Mouse (Mus musculus) kidney, embryonic 16.5 days (tissue): Measurements from ENCODE around the gene Antxr2. TPM values are rescaled to one million over a fixed set of nuclear protein-coding genes. Genes with fewer than 3 reads are reported as not detected.

Experiments used
- ATAC-seq: fragments of 200-750 bp; cut with Nextera tagmentation; 2 replicates; pipeline ENCODE4 v1.8.0; 2017; ENCODE audit warnings: moderate TSS enrichment; ENCODE audit not compliant: low FRiP score, low TSS enrichment
- H3K27ac ChIP-seq: fragments of 300-500 bp; sonication (generic); 2 replicates; pipeline ENCODE4 v1.5.1; 2014; ENCODE audit warnings: low read length
- H3K27me3 ChIP-seq: fragments of 300-500 bp; sonication (generic); 2 replicates; pipeline ENCODE4 v1.6.1; 2014; ENCODE audit warnings: low read length, control low read depth, mixed read lengths; ENCODE audit not compliant: insufficient read depth
- H3K36me3 ChIP-seq: fragments of 300-500 bp; sonication (generic); 2 replicates; pipeline ENCODE4 v1.6.1; 2014; ENCODE audit warnings: low read length, control low read depth, mixed read lengths; ENCODE audit not compliant: insufficient read depth
- H3K4me1 ChIP-seq: fragments of 300-500 bp; sonication (generic); 2 replicates; pipeline ENCODE4 v1.6.1; 2014; ENCODE audit warnings: low read length, control low read depth, mixed read lengths; ENCODE audit not compliant: insufficient read depth
- H3K4me2 ChIP-seq: fragments of 300-500 bp; sonication (generic); replicated peaks from 2 replicates; pipeline ENCODE4 v1.6.1; 2014; ENCODE audit warnings: low read depth, low read length
- H3K4me3 ChIP-seq: fragments of 300-500 bp; sonication (generic); 2 replicates; pipeline ENCODE4 v1.5.1; 2014; ENCODE audit warnings: mild to moderate bottlenecking, low read length
- H3K9ac ChIP-seq: fragments of 300-500 bp; sonication (generic); replicated peaks from 2 replicates; pipeline ENCODE4 v1.6.1; 2014; ENCODE audit warnings: low read length
- H3K9me3 ChIP-seq: fragments of 300-500 bp; sonication (generic); 2 replicates; pipeline ENCODE4 v1.6.1; 2016; ENCODE audit warnings: low read length, control low read depth
- WGBS: fragments of 180-500 bp; shearing (Covaris S2); extraction: QIAGEN DNeasy Blood & Tissue Kit; methylation state at CpG from one replicate; pipeline ENCODE4 v1.1.7; 2014; 5-methylcytosine and 5-hydroxymethylcytosine counted together
- polyA plus RNA-seq: library from polyadenylated mRNA; unstranded; fragments of >200 nt; fragmentation: Nextera tagmentation; extraction: Ambion mirVana; gene quantifications from 2 replicates; pipeline ENCODE4 v1.2.1, GENCODE M21; 2015

Gene Antxr2
- polyA plus RNA-seq = 16.8 and 21.9 TPM in 2 replicates

DNA sequence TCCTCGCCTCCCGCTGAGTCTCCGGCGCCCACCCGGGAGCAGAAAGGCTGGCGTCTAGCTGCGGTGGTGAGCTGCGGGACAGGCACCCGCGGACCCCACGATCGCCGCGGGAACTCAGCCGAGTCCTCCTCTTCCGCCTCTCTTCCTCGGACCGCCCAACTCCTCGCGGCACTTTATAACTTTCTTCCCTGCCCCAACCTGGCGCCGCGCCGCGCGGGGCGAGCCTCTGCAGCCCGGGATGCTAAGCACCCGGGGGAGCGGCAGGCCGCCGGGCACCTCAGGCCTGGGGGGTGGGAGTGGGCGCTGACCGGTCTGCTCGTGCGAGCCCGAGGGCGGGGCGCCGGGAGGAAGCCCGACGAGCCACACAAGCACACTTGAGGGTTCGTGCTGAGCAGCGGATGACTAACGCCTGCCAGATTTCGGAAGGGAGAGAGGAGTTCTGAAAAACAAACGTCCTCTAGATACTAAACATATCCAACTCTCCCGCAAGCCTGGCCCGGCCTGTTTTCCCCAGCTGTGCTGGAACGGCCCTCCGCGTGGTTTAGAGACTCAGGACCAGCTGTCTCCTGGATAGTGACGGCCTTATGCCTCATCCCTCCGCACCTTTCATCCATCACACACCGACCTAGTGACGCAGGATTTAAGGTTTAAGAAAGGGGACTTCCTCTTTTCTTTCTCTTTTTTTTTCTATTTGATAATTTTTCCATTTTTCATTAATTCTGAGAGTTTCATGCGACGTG, at the start of gene Antxr2:
Antxr2 (minus strand) TSS at position 142 of the 740 bp plus-strand sequence.
- ATAC-seq = peak; percentile 78
- H3K36me3 ChIP-seq = peaks cover 5% of the 10 kb centered on the region; the same call in 1 of the 2 replicates
- H3K4me1 ChIP-seq = peaks cover 28% of the 10 kb centered on the region
- no peaks in the 10 kb centered on the region for H3K27me3 ChIP-seq
- peak within 1 kb of the TSS; percentile 57 for H3K4me2 ChIP-seq
- 2% methylated on average over 58 of the region's 58 CpGs for WGBS
- no peaks in the 10 kb centered on the region for H3K9me3 ChIP-seq
- H3K4me3 ChIP-seq = peak within 1 kb of the TSS; percentile 90
- peak within 1 kb of the TSS; percentile 90 for H3K27ac ChIP-seq
- H3K9ac ChIP-seq = peak within 1 kb of the TSS; percentile 88

DNA sequence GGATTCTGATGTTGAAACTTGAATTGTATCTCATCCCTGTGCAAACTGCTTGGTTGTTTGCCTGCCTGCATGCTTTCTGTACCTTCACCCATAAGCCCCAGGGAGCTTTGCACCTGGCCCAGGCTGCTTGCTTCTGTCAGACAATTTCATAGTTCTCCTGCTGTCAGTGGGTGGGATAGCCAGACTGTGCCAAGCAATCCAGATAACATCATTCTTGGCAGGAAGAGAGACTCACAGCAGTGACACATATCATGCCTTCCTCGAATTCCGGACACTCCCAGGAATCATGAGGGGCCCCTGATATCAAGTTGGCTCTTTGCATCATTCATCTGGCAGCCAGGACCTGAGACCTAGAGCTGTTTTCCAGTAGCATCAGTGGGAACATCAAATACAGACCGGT, 45.8 kb upstream of the Antxr2 start:
- no peaks in the 10 kb centered on the region for H3K27me3 ChIP-seq
- no peak overlapping the region for H3K4me2 ChIP-seq
- H3K4me1 ChIP-seq = no peaks in the 10 kb centered on the region
- ATAC-seq = no peak
- H3K9ac ChIP-seq = no peak overlapping the region
- H3K4me3 ChIP-seq = no peak overlapping the region
- WGBS = 49% methylated on average over 3 of the region's 3 CpGs
- no peaks in the 10 kb centered on the region for H3K36me3 ChIP-seq
- no peak overlapping the region for H3K27ac ChIP-seq
- no peaks in the 10 kb centered on the region for H3K9me3 ChIP-seq

DNA sequence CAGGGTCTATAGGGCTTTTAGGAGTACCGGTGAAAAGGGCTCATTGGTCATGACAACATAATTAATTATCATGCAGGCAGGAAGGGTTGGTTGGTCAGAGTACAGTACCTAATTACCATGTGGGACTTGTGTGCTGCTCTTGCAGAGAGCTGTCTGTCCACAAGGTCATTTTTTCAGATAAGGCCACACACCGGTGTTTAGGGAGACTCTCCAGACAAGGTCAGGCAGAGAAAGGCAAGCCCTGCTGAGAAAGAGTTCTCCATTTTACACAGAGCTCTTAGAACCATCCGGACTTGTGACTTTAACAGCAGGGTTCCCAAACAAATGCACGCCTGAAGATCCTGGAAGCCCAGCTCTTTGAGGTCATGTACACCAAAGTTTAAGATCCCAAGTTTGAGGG, 38.3 kb upstream of the Antxr2 start:
- Histone ChIP-seq H3K27ac (no peak overlapping the region), H3K9me3 (no peaks in the 10 kb centered on the region), H3K27me3 (no peaks in the 10 kb centered on the region), H3K4me1 (no peaks in the 10 kb centered on the region), H3K36me3 (no peaks in the 10 kb centered on the region), H3K4me2 (no peak overlapping the region), H3K4me3 (no peak overlapping the region), H3K9ac (no peak overlapping the region)
- no peak for ATAC-seq
- 56% methylated on average over 4 of the region's 4 CpGs for WGBS

DNA sequence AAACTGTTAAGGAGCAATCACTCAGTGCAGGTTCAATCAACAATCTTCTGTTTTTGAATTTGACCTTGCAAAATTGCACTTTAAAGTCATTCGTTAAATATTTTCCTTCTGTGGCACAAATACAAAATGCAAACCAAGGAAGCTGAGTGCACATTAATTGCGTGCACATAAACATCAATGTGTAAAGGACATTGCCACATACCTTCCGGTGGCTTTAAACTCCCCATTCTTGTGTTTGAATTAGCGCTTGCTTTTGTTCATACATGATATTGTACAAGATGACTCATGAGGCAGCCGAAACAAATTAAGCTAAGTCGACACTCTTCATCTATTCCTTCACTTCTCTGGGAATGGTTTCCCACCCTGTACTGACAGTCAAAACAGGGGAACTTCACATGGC, 24.4 kb upstream of the Antxr2 start:
- Histone ChIP-seq H3K9ac (no peak overlapping the region), H3K27ac (no peak overlapping the region), H3K36me3 (no peaks in the 10 kb centered on the region), H3K4me3 (no peak overlapping the region), H3K4me2 (no peak overlapping the region), H3K4me1 (no peaks in the 10 kb centered on the region), H3K9me3 (no peaks in the 10 kb centered on the region), H3K27me3 (no peaks in the 10 kb centered on the region)
- no peak for ATAC-seq
- WGBS = 95% methylated on average over 6 of the region's 6 CpGs

DNA sequence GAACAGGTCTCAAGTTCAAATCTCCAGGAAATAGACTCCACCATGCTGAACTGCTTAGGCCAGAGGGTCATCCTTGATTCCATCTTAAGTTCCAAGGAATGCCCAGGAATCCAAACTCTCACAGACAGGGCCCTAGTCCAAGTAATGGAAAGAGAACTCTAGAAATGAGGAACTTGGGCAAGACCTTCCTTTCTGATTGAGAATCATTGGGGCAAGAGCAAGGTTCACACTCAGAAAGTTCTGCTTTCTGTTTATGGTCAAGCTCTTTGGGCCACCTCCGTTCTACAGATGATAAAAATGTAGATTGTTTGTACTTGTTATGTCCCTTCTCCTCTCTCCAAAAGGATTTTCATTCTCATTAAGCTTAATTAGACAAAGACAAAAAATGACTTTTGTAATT, 24.0 kb upstream of the Antxr2 start:
- H3K4me2 ChIP-seq = no peak overlapping the region
- no peak overlapping the region for H3K9ac ChIP-seq
- no peak for ATAC-seq
- H3K27me3 ChIP-seq = no peaks in the 10 kb centered on the region
- H3K36me3 ChIP-seq = no peaks in the 10 kb centered on the region
- H3K4me3 ChIP-seq = no peak overlapping the region
- WGBS = 100% methylated on average over 1 of the region's 1 CpGs
- no peak overlapping the region for H3K27ac ChIP-seq
- no peaks in the 10 kb centered on the region for H3K4me1 ChIP-seq
- H3K9me3 ChIP-seq = no peaks in the 10 kb centered on the region

DNA sequence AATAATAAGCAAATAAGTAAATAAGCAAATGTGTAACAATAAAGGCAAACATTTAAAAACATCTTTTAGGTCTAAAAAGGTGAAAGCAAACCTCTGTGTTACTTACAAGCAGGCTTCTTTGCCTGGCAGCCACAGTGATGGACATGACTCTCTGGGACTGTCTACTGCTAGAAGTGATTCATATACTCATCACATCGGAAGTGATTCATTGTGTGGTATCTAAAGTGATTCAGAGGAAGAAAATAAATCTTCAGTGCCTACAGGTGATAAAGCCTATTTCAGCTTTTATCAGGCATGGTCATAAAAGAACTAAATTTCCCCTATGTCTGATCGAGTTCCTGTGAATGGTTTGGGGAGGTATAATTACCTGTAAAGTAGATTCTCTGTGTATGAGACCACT, 4.1 kb upstream of the Antxr2 start:
- Histone ChIP-seq H3K27me3 (no peaks in the 10 kb centered on the region), H3K9me3 (no peaks in the 10 kb centered on the region), H3K36me3 (no peaks in the 10 kb centered on the region), H3K27ac (no peak overlapping the region), H3K4me3 (no peak overlapping the region), H3K4me1 (peaks cover 6% of the 10 kb centered on the region; the same call in 1 of the 2 replicates), H3K9ac (no peak overlapping the region), H3K4me2 (no peak overlapping the region)
- ATAC-seq = no peak
- WGBS = 73% methylated on average over 2 of the region's 2 CpGs

DNA sequence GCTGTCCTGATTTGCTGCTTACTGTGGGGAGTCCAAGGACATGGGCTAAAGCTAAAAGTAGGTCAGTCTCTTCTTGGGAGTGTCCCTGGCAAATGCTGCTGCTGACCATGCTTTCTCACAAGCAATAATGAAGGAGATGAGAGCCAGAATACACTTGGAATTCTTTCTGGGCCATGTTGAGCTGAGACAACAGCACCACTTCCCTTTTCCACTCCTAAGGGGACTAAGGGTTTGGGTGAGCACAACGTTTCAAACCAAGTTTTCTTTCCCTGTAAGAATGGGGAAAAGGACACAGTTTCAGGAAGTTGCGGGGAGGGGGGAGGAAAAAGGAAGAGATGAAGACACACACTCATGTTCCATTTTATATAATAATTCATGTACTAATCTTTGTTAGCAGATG, 3.4 kb upstream of the Antxr2 start:
- WGBS = 59% methylated on average over 2 of the region's 2 CpGs
- H3K9me3 ChIP-seq = no peaks in the 10 kb centered on the region
- H3K4me1 ChIP-seq = peaks cover 13% of the 10 kb centered on the region
- no peak overlapping the region for H3K4me3 ChIP-seq
- no peak overlapping the region for H3K27ac ChIP-seq
- ATAC-seq = no peak
- no peak overlapping the region for H3K4me2 ChIP-seq
- H3K36me3 ChIP-seq = no peaks in the 10 kb centered on the region
- no peaks in the 10 kb centered on the region for H3K27me3 ChIP-seq
- H3K9ac ChIP-seq = no peak overlapping the region

DNA sequence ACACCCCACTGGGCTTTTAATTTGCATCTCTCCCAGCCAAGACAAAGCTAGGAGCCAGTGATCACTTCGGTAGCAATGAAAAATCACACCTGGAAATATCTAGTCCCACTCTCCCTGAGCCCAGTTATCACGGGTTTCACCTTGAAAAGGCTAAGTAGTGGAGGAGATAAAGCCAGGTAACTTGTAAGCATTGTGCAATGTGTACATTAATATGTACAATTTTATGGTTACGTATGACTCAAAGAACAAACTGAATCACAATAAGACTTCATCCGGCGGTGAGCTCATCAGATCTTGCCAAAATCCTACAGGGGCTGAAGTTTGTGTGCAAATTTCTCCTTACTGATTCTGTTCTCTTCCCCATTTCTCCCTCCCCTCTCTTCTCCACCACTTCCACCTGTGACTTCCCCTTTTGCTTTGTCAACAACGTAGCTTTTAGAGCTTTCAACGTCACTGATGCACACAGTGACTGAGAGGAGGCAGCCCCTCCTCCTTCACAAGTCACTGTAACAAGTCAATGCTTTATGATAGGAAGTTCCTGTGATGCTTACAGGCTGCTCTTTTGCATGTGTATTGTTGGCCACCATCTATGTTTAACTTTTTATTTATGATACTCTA, 2.1 kb upstream of the Antxr2 start:
- Histone ChIP-seq H3K27ac (no peak overlapping the region), H3K4me1 (peaks cover 25% of the 10 kb centered on the region), H3K4me3 (no peak overlapping the region), H3K4me2 (no peak overlapping the region), H3K9me3 (no peaks in the 10 kb centered on the region), H3K36me3 (no peaks in the 10 kb centered on the region), H3K27me3 (no peaks in the 10 kb centered on the region), H3K9ac (no peak overlapping the region)
- WGBS = 70% methylated on average over 7 of the region's 7 CpGs
- no peak for ATAC-seq

DNA sequence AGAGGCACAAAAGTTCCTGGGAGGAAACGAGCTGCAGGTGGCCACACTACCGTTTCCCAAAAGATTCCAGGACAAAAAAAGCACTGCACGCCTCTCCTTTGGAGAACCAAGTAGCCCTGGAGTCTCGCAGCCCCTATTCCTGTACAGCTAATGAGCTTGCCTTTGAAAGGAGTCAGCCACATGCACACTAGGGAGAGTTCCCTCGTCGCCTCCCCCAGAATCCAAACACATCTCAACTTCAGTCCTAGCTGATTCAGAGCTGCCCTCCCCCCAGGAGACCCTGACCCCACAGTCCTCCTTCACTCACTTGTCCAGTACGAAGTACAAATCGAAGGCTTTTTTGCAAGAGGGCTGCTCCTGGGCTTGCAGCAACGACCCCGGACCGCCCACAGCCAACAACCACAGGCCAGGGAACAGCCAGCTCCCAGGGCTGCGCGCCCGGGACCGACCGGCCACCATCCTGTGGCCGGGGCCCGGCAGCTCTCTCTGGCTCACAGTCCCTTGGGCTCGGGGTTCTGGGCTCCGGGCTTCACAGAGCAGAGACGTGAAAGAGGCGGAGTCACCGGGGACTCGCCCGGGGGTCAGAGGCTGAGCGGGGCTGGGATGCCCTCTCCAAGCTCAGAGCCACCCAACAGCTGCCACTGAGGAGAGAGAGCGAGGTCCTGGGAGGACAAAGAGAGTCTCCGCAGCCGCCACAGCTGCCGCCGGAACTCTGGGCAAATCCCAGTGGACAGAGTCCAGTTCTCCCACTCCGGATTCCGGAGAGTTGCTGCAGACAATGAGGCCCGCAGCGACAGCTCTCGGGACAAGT, 547 bp downstream of the Antxr2 start:
- Histone ChIP-seq H3K4me3 (peak overlapping the region; percentile 90), H3K9ac (peak overlapping the region; percentile 88), H3K4me1 (peaks cover 28% of the 10 kb centered on the region), H3K9me3 (no peaks in the 10 kb centered on the region), H3K36me3 (peaks cover 13% of the 10 kb centered on the region), H3K27me3 (no peaks in the 10 kb centered on the region), H3K4me2 (peak overlapping the region; percentile 57), H3K27ac (peak overlapping the region; percentile 90)
- ATAC-seq = peak; percentile 94
- WGBS = under 1% methylated on average over 36 of the region's 36 CpGs
